In genomic region chr8:72057643-72058042, GRCm38 (mm10) we compare ENCODE assay signal across 13 mouse cellular contexts. TPM values are rescaled to one million over a fixed set of nuclear protein-coding genes. Genes with fewer than 3 reads are reported as not detected.
"Had no signal": no experiment of that assay in that cellular context is flagged by ENCODE, and none has a peak within 500 bp of the region (broad histone marks: within the 10 kb centered on the region; RNA-seq: fewer than 3 reads in every experiment).

No protein-coding gene starts in this region.

RNA-seq across cellular contexts. Expression of gene Olfr372, which starts 16.6 kb away (rescaled TPM):
- total RNA-seq: common myeloid progenitor, adult 5-6 weeks; forebrain, postnatal 0 days; gastrocnemius, adult 18-20 months; gastrocnemius, adult 2 months; gastrocnemius, adult 8-10 months; gastrocnemius, postnatal 10 days; gastrocnemius, postnatal 14 days; gastrocnemius, postnatal 25 days; gastrocnemius, postnatal 36 days; gastrocnemius, postnatal 4 days; heart, adult 18-20 months; heart, adult 2 months; heart, adult 8-10 months had no signal

RNA-seq across cellular contexts. Expression of gene Olfr373, which starts 25.3 kb away (rescaled TPM):
- total RNA-seq: common myeloid progenitor, adult 5-6 weeks; forebrain, postnatal 0 days; gastrocnemius, adult 18-20 months; gastrocnemius, adult 2 months; gastrocnemius, adult 8-10 months; gastrocnemius, postnatal 10 days; gastrocnemius, postnatal 14 days; gastrocnemius, postnatal 25 days; gastrocnemius, postnatal 36 days; gastrocnemius, postnatal 4 days; heart, adult 18-20 months; heart, adult 2 months; heart, adult 8-10 months had no signal

RNA-seq across cellular contexts. Expression of gene Cyp4f18, which starts 48.2 kb away (rescaled TPM):
- total RNA-seq: forebrain, postnatal 0 days had no signal

RNA-seq across cellular contexts. Expression of gene Olfr374, which starts 49.2 kb away (rescaled TPM):
- total RNA-seq: common myeloid progenitor, adult 5-6 weeks; forebrain, postnatal 0 days; gastrocnemius, adult 18-20 months; gastrocnemius, adult 2 months; gastrocnemius, adult 8-10 months; gastrocnemius, postnatal 10 days; gastrocnemius, postnatal 14 days; gastrocnemius, postnatal 25 days; gastrocnemius, postnatal 36 days; gastrocnemius, postnatal 4 days; heart, adult 18-20 months; heart, adult 2 months; heart, adult 8-10 months had no signal
